Mouse (Mus musculus) embryo, embryonic 11.5 days (tissue): ENCODE results near the gene Kctd14.
A peak's percentile ranks its signal among the peaks of the same experiment; 100 is the strongest.

Experiments
- DNase-seq: peaks from one replicate; pipeline ENCODE4 v3.0.0-alpha.2; 2012; ENCODE audit warnings: low read depth, low spot score

Kctd14 gene

DNA sequence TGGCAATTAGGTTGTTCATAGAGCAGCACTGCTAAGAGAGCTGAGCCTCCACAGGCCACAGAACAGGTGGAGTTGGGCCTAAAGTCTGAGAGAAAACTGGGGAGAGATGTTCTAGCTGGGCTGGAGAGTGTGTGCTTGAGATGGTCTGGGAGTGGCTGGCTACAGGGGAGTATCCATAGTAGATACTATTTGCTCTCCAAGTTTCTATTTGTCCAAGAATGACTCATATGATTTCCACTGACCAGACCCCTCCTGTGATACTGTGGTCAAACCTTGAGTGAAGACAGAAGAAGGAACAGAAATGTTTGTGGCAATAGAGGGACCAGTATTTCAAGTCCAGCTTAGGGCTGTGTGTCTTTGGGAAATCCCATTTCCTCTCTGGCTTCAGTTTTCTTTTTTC is 12.1 kb upstream of the Kctd14 start:
- no peak for DNase-seq

DNA sequence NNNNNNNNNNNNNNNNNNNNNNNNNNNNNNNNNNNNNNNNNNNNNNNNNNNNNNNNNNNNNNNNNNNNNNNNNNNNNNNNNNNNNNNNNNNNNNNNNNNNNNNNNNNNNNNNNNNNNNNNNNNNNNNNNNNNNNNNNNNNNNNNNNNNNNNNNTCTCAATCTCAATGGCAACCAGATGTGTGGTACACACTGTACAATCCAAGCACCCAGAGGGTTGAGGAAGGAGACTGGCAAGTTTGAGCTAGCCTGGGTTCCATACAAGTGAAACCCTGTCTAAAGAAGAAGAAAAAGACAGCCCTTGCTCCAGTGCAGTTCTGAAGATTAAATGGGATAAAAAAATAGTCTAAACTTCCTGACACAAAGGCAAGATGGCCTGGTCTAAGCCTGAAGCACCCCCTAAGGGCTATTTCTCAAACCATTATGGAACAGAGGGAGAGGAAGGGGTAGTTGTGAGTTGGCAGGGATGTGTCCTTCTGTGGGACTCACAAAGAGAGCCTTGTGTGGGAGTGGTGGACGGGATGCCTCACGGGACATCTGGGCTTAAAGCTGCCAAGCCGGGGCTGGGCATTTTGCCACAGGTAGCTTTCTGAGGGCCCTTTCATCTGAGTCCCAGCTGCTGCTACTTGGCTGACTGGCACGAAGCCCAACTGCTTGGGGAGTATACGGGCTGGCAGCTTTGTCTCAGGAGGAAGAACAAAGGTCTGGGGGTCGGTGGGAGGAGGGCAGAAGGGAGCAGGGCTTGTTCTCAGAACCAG is 4.8 kb upstream of the Kctd14 start:
- DNase-seq, result no peak

- no peak for DNase-seq
These were observed 4.0 kb upstream of the Kctd14 start for GRCm38 (mm10) chr7:97447050-97447531.

DNA sequence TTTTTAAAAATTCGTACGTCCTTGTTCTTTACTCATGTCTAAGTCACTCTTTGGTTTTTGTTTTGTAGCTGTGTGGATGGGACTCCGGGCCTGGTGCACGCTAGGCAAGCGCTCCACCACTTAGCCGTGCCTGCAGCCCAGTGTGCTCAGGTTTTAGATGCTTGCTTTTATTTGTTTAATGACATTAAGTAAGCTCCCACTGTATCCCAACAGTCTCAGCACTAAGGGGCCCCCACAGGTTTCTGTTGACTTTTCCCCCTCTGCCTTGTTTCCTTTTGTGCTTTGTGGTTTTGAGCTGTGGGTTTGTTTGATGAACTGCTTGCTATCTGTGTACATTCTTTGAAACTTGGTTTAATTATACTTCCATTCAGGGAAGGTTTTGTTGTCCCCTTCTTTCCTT is 1.1 kb downstream of the Kctd14 start:
- DNase-seq, result no peak

DNA sequence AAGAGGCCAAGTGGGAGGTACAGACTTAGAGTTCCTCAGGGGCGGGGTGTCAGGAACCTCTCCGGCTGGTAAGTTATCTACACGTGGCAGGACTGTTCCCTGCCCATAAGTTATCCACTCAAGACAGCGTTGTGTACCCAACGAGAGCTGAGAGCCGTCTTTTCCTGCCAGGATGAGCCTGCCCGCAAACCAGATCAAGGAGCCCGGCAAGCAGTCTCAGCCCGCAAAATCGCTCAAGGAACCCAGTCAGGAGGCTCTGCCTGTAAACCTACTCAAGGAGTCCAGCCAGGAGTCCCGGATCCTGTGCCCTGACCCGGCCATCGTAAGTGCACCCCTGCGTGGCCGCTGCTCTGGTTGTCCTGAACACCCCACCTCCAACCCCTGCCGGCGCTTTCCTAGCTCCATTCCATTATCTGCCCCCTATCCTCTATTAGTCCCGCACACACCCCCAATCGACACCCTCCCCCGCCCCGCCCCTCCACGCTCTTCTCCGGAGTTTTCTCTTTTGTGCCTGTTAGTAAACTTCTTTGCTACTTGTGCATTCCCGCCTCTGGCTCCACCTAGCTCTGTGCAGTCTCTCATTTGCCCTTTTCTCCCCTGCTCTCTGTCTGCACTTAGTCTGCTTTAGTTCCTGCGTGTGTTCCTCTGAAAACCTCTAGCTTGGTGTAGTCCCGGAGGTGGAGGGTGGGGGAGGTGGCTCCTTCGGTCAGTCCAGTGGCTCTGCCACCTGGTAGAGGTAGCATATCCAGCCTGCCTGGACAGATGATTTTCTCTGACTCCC is 2.2 kb downstream of the Kctd14 start:
- DNase-seq, result peak; percentile 17

DNA sequence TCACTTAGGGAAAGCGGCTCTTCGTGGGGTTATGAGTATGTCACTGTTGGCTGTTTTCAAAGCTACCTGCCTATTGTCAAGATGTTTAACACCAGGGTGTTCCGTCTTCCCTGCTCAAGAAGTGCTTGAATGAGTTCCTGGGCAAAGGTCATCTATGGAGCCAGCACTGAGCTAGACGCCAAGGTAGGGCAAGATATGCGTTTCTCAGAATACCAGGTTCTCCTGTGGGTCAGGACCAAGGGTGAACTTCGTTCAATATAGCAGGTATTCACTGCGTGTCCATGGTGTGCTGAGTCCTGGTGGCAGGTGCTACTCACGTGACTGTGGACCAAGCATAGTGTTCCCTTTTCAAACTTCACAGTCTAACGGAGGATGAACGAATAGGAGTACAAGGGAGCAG is 3.7 kb downstream of the Kctd14 start:
- no peak for DNase-seq

DNA sequence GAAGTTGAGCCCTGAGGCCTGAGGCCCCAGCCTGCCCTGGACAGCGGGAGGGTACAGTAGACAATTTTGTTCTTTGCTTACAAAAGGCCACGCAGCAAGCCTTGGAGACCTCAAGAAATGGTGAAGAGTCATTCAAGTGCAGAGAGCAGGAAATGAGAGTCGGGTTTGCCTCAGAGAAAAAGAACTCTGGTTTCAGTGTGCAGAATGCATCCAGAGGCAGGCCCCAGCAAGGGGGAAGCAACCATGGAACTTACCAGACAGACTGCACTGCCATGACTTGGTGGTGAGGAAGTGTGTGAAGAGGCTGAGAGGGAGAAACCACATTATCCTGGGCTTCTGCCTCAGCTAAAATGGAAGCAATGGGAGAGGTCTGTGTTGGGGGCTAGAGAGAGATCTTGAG is 4.5 kb downstream of the Kctd14 start:
- no peak for DNase-seq

GRCm38 (mm10) chr7:97473001-97473400 is 21.9 kb downstream of the Kctd14 start:
- DNase-seq, result no peak

GRCm38 (mm10) chr7:97479349-97479748 is 28.2 kb downstream of the Kctd14 start:
- no peak for DNase-seq

- no peak for DNase-seq
These were observed 29.2 kb downstream of the Kctd14 start for GRCm38 (mm10) chr7:97480290-97480689.

- peak; percentile 83 for DNase-seq
These were observed 29.8 kb downstream of the Kctd14 start, which contains the start of gene Ints4 for GRCm38 (mm10) chr7:97480821-97481339. Gene Ints4 (plus strand): TSS chr7:97480956.

DNA sequence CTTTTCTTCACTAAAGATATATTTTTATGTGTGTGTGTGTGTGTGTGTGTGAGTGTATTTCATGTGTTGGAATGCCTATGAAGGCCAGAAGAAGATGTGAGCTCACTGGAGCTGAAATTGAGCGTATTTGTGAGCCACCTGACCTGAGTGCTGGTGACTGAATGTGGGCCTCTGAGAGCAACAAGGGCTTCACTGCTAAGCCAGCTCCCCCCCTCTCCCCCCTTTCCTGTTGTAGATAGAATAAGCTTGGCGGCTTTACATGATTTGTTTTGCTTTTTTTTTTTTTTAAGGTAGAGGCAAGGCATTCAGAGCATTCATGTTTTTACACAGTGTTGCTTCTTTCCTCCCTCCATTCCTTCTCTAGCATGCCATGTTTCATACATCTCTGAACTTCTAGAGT is 32.3 kb downstream of the Kctd14 start:
- no peak for DNase-seq

DNA sequence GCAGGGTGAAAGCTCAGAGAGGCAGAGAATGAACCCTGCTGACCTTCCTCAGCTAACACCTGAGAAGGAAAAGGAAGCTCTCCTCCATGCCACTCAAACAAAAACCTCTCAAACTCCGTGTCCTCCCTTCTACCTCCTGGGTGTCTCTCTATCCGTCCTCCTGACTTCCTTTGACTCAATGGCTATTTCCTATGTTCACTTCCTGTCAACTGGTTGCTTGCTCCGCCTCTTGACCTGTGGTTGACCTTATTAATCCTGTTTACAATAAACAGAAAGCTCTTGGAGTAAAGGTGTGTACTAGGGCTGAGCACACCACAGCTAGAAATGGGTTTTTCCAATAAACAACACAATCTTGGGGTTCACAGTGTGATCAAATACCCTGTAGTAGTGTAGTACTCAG is 40.0 kb downstream of the Kctd14 start:
- DNase-seq, result no peak

DNA sequence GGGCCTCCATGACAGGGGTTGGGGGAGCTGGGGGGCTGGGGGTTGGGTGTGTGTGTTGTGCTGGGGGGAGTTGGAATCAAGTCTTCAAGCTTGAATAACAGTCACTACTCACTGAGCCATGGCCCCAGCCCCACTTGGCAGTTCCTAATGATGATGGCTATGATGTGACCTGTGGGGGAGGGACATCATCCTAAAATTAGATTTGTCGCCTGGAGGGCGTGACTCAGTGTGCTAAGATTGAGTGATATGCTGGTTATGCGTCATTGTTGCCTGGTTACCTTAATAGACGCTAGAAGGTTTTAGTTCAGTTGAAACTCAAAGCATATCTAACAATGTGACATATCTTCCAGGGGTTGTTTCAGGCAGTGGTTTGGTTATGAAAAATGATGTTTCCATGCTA is 41.3 kb downstream of the Kctd14 start:
- DNase-seq, result no peak

DNA sequence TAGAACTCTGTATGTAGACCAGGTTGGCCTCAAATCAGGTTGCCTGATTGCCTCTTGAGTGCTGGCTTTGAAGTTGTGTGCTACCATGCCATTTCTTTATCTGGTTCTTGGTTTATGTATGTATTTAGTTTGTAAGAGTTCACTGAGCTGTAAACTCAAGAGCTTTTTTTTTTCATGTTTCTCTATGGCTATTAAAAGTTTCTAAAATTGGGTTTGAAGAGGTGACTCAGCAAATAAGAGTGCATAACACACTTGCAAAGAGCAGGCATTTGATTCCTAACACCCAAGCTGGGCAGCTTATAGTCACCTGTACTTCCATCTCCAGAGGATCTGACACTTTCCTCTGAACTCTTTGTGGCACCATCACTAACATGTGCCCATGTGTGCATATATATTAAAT is 43.9 kb downstream of the Kctd14 start:
- no peak for DNase-seq

DNA sequence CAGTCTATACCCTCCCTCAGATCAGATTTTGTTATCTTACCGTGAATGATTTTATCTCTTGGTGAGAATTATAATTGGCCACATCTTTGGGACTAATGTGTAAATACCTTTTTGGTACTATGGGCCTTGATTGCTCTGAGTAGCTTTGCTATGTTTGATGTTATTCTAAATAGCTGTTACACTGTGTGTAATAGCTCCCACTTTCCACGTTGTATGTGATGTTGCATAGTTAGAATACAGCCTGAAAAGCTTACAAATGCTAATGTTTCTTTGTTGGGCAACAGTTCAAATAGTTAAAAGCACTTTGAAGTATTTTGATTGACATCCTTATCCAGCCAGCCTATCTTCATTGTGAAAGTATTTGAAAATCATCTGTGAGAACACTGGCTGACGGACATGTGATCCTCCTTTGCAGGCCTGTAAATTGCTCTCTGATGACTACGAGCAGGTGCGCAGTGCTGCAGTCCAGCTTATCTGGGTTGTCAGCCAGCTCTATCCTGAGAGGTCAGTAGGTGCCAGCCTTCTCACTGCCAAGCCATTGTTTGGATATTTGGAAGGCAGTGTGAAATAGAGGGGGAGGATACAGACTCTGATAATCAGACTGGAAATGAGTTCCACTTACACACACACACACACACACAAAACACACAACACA is 49.6 kb downstream of the Kctd14 start:
- DNase-seq, result no peak
